Mouse (Mus musculus): ENCODE measurements at regions not wholly inside any gene's neighbourhood (a gene's known extent, or its start where the extent isn't known, plus 50 kb on each side); places are given as distances from the start of the nearest gene placed in this dataset.
A peak's percentile ranks its signal among the peaks of the same experiment; 100 is the strongest.
"Not testable (repeated sequence)": the region's sequence is repeated elsewhere in the genome, so short reads cannot be mapped to it uniquely, and the experiment has no call there.

GRCm38 (mm10) chr12:19125541-19125940, 611.2 kb downstream of the 5730507C01Rik start:
- H3K9me3 ChIP-seq, result peaks cover 28% of the 10 kb centered on the region
- H3K27me3 ChIP-seq (replicated peaks), result no peaks in the 10 kb centered on the region
- H3K36me3 ChIP-seq, result no peaks in the 10 kb centered on the region
- no peak overlapping the region for H3K4me3 ChIP-seq
- H3K27ac ChIP-seq (replicated peaks), result no peak overlapping the region
- H3K4me2 ChIP-seq, result no peak overlapping the region
- no peak for ATAC-seq (ENCODE audit: extremely low read depth, insufficient number of reproducible peaks, low FRiP score, low TSS enrichment)
- WGBS, result 50% methylated on average over 4 of the region's 4 CpGs
- no peaks in the 10 kb centered on the region for H3K4me1 ChIP-seq
- H3K9ac ChIP-seq, result no peak overlapping the region

DNA sequence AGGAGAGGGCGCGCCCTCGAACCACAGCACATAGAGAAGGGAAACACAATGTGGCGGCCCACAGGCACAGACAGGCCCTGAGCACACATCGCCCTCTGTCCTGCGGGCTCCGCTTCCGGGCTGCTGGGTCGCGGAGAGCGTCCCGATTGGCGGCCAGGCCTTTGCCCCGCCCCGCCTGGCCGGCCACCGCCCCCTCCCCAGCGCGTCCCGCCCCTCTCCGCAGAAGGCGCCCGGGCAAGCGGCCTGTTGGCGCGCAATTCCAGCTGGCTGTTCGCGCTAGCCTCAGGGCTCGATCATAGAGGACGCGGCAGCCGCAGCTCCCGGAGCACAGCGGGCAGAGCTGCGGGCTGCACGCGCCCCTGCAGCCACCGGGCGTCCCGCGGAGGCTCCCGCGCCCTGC, 661.3 kb downstream of the 5730507C01Rik start:
- WGBS, result 7% methylated on average over 41 of the region's 43 CpGs
- Histone ChIP-seq H3K4me3 (no peak overlapping the region), H3K9me3 (peaks cover 20% of the 10 kb centered on the region), H3K4me1 (no peaks in the 10 kb centered on the region), H3K36me3 (no peaks in the 10 kb centered on the region), H3K27me3 (replicated peaks) (no peaks in the 10 kb centered on the region), H3K4me2 (no peak overlapping the region), H3K9ac (no peak overlapping the region), H3K27ac (replicated peaks) (no peak overlapping the region)
- no peak for ATAC-seq (ENCODE audit: extremely low read depth, insufficient number of reproducible peaks, low FRiP score, low TSS enrichment)

- Histone ChIP-seq H3K4me2 (no peak overlapping the region), H3K36me3 (no peaks in the 10 kb centered on the region), H3K27me3 (replicated peaks) (no peaks in the 10 kb centered on the region), H3K4me1 (no peaks in the 10 kb centered on the region), H3K9ac (no peak overlapping the region), H3K4me3 (no peak overlapping the region), H3K9me3 (peaks cover 26% of the 10 kb centered on the region), H3K27ac (replicated peaks) (no peak overlapping the region)
- 84% methylated on average over 5 of the region's 5 CpGs for WGBS
- no peak for ATAC-seq (ENCODE audit: extremely low read depth, insufficient number of reproducible peaks, low FRiP score, low TSS enrichment)
These were observed 678.1 kb downstream of the 5730507C01Rik start for GRCm38 (mm10) chr12:19192396-19192795.

DNA sequence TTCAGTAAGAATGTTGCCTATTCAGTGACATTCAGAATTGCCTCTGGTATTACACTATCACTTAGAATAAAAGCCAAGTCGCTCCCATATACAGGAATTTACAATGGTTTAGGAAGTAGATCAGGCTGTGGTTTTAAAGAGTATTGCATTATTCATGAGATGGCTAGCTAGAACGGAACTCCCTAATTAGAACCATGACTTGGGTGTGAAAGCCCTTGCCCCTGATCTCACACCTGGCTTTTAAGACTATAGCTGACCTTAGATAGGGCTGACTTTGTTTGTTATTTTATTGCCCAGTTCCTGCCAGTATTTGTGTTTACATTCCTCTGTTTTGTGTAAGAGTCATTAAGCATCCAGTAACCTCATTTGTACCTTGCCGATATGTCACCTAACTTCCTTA, 678.7 kb downstream of the 5730507C01Rik start:
- H3K9me3 ChIP-seq, result peaks cover 26% of the 10 kb centered on the region
- H3K4me3 ChIP-seq; H3K4me2 ChIP-seq; H3K36me3 ChIP-seq; H3K27ac ChIP-seq (replicated peaks); H3K4me1 ChIP-seq; ATAC-seq (ENCODE audit: extremely low read depth, insufficient number of reproducible peaks, low FRiP score, low TSS enrichment); H3K27me3 ChIP-seq (replicated peaks); H3K9ac ChIP-seq: not testable (repeated sequence)
- 70% methylated on average over 3 of the region's 3 CpGs for WGBS

DNA sequence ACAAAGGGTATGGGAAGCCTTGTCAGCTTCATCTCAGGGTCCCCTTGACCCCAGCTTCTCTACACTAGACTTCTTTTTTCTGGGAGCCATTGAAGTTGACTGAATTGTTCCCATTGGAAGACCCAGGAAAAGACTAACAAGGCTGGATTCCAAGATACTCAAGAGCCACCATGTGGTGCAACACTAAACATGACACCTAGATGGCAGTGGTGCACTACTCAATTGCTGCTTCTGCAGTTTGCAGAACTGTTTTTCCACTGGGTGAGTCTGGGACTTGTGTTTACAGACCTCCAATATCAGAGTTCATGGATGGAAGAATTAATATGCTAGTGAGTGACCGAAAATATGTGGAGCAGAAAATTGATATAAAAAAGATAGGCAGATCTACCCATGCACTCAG, 709.7 kb downstream of the 5730507C01Rik start:
- not testable (repeated sequence) for H3K36me3 ChIP-seq; H3K4me2 ChIP-seq; H3K4me3 ChIP-seq; H3K9me3 ChIP-seq; H3K4me1 ChIP-seq; H3K9ac ChIP-seq; H3K27me3 ChIP-seq (replicated peaks); H3K27ac ChIP-seq (replicated peaks); ATAC-seq (ENCODE audit: extremely low read depth, insufficient number of reproducible peaks, low FRiP score, low TSS enrichment)
- 65% methylated on average over 1 of the region's 1 CpGs for WGBS

DNA sequence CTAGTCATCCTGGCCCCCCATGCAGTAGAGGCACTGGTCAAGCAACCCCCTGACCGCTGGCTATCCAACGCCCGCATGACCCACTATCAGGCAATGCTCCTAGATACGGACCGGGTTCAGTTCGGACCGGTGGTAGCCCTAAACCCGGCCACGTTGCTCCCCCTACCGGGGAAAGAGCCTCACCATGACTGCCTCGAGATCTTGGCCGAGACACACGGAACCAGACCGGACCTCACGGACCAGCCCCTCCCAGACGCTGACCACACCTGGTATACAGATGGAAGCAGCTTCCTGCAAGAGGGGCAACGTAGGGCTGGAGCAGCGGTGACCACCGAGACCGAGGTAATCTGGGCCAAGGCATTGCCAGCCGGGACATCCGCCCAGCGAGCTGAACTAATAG, 707.6 kb upstream of the Gm21863 start:
- not testable (repeated sequence) for H3K36me3 ChIP-seq; H3K4me3 ChIP-seq; H3K27me3 ChIP-seq (replicated peaks); H3K4me2 ChIP-seq; H3K27ac ChIP-seq (replicated peaks); H3K9ac ChIP-seq; H3K4me1 ChIP-seq; ATAC-seq (ENCODE audit: extremely low read depth, insufficient number of reproducible peaks, low FRiP score, low TSS enrichment)
- peaks cover 15% of the 10 kb centered on the region; the same call in 1 of the 2 replicates for H3K9me3 ChIP-seq
- 90% methylated on average over 23 of the region's 23 CpGs for WGBS

- peak overlapping the region; percentile 70 for H3K9ac ChIP-seq
These were observed 665.9 kb upstream of the Gm21863 start for GRCm38 (mm10) chr12:19288271-19288890.

GRCm38 (mm10) chr12:19289038-19289437, 665.3 kb upstream of the Gm21863 start:
- peak overlapping the region; percentile 58 for H3K4me2 ChIP-seq
- H3K9ac ChIP-seq, result peak overlapping the region; percentile 70
- WGBS, result 28% methylated on average over 18 of the region's 18 CpGs
- not testable (repeated sequence) for H3K4me1 ChIP-seq; ATAC-seq (ENCODE audit: extremely low read depth, insufficient number of reproducible peaks, low FRiP score, low TSS enrichment); H3K36me3 ChIP-seq; H3K27me3 ChIP-seq (replicated peaks); H3K9me3 ChIP-seq; H3K27ac ChIP-seq (replicated peaks)
- peak overlapping the region; percentile 52 for H3K4me3 ChIP-seq

More at GRCm38 (mm10) chr12:19288271-19288890, 665.9 kb upstream of the Gm21863 start:
- ATAC-seq (ENCODE audit: extremely low read depth, insufficient number of reproducible peaks, low FRiP score, low TSS enrichment); H3K36me3 ChIP-seq; H3K4me1 ChIP-seq; H3K9me3 ChIP-seq; H3K27ac ChIP-seq (replicated peaks); H3K27me3 ChIP-seq (replicated peaks): not testable (repeated sequence)
- 2% methylated on average over 72 of the region's 75 CpGs for WGBS
- Histone ChIP-seq H3K4me3 (peak overlapping the region; percentile 52), H3K4me2 (peak overlapping the region; percentile 58)

GRCm38 (mm10) chr12:19292068-19292770, 662.1 kb upstream of the Gm21863 start:
- not testable (repeated sequence) for H3K4me3 ChIP-seq; H3K27me3 ChIP-seq (replicated peaks); H3K4me1 ChIP-seq; H3K36me3 ChIP-seq; H3K27ac ChIP-seq (replicated peaks); ATAC-seq (ENCODE audit: extremely low read depth, insufficient number of reproducible peaks, low FRiP score, low TSS enrichment); H3K9ac ChIP-seq; H3K4me2 ChIP-seq; H3K9me3 ChIP-seq
- 80% methylated on average over 3 of the region's 3 CpGs for WGBS

All from heart, embryonic 13.5 days (tissue).